Mouse (Mus musculus) MEL (cell line): ENCODE results near the gene Dusp11.

Source experiments
- CHD1 ChIP-seq: IDR thresholded peaks from 2 replicates; pipeline ENCODE4 v1.6.1; 2012; ENCODE audit warnings: low read depth, mild to moderate bottlenecking, inconsistent platforms, low read length, improper control_type of control experiment
- ETS1 ChIP-seq: IDR thresholded peaks from 2 replicates; pipeline ENCODE4 v1.6.1; 2012; ENCODE audit warnings: low read depth, mild to moderate bottlenecking, inconsistent platforms, low read length, improper control_type of control experiment, moderate library complexity
- POLR2A ChIP-seq, 2 experiments: IDR thresholded peaks; 2 replicates each; pipeline ENCODE4 v1.6.1; 2011 to 2012; ENCODE audit warnings: low read length in 2 of 2, mild to moderate bottlenecking in 2 of 2, control low read depth in 1 of 2, improper control_type of control experiment in 1 of 2, low read depth in 1 of 2, moderate library complexity in 1 of 2; ENCODE audit not compliant: control insufficient read depth in 1 of 2, insufficient read depth in 1 of 2, poor library complexity in 1 of 2

DNA sequence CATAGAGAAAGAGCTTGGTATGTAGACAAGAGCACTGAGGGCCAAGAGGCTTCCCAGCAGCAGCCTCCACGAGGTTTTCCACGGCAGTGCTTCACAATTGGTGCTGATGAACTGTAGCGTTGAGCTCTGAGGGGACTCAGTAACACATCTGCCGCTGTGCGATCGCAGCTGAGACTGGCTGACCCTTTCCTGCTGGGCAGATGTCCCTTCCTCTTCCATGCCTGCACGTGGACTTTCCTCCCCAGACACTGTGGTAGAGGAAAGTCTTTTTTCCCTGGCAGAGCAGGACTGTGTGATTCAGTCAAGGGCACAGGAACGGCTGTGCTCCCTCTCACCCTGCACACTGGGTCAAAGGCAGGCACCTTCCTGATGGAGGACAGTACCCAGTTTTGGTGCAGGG lies 22.9 kb upstream of the Dusp11 start:
- TF ChIP-seq POLR2A (IDR thresholded peaks at IDR 0.05; ENCODE audit: control insufficient read depth in 1 of 2, insufficient read depth in 1 of 2, low read depth in 1 of 2, low read length in 2 of 2, poor library complexity in 1 of 2) (no peak), CHD1 (no peak), ETS1 (no peak)
